Mouse (Mus musculus): ENCODE data around the gene Aoc2. TPM values are rescaled to one million over a fixed set of nuclear protein-coding genes. Genes with fewer than 3 reads are reported as not detected.

The Aoc2 gene
- polyA plus RNA-seq, 1 experiment: 1.7 TPM

DNA sequence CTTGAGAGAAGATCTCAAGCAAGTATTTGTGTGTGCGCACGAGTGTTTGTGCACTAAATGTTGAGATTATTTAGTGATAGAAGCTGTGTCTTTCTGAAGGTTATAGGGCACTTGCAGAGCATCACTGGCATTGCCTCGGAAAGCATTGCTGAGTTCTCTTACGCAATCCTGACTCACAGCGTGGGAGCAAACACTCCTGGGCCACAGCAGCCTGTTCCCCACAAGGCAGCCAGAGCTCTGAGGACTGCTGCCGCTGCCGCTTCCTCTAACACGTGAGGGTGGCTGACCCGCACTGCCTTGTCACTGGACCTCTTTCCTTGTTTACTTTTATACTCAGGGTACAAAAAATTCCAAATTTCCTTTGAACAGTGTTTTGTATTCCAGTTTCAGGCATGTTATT is 37.6 kb upstream of the Aoc2 start:
- Histone ChIP-seq H3K4me1 (ENCODE audit: control insufficient read depth, insufficient read depth, low read length) (no peaks in the 10 kb centered on the region), H3K4me3 (ENCODE audit: insufficient read depth, low read length) (no peak overlapping the region), H3K27ac (ENCODE audit: insufficient read depth, low read length) (no peak overlapping the region)
- no peak for TF ChIP-seq CTCF (IDR thresholded peaks at IDR 0.05; ENCODE audit: borderline replicate concordance, insufficient read depth, low read length)
- TF ChIP-seq POLR2A (IDR thresholded peaks at IDR 0.05; ENCODE audit: low read depth, low read length): no peak

DNA sequence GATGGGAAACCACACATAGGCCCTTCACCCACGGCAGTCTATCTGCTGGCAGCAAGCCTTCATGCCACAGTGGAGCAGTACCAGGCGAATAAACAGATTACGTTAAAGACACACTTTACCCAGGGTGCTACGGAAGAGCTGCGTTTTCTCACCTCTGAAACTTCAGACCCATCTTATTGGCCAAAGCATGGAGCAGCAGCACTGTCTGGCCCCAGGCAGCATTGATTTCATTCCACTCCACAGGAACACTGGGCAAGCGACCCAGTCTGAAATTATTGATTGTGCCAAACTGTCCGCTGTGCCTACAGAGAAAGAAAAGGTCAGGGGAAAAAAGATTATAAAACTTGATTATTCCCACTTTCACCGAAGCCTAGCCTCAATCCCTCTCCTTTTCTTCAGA is 33.6 kb upstream of the Aoc2 start:
- H3K27ac ChIP-seq (ENCODE audit: insufficient read depth, low read length): no peak overlapping the region
- no peaks in the 10 kb centered on the region for H3K4me1 ChIP-seq (ENCODE audit: control insufficient read depth, insufficient read depth, low read length)
- TF ChIP-seq POLR2A (IDR thresholded peaks at IDR 0.05; ENCODE audit: low read depth, low read length) (no peak), CTCF (IDR thresholded peaks at IDR 0.05; ENCODE audit: borderline replicate concordance, insufficient read depth, low read length) (no peak)
- H3K4me3 ChIP-seq (ENCODE audit: insufficient read depth, low read length): no peak overlapping the region

DNA sequence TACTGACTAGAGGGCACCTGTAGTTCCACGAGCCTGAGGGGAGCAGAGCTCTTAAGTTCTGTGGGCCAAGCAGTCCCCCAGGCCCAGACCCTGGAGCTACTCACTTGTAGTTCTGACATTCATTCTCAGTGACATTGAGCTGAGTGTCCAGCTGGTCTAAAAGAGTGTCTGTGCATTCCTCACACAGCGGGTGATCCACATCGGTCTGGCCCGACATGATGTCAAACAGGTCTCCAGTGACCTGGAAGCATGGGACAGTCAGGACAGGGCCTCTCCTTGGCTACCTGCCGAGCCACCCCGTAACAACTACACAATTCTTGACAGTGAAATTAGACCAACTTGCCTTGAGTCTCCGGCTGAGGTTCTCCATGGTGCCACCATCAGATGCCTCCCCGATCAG is 29.7 kb upstream of the Aoc2 start:
- no peak overlapping the region for H3K4me3 ChIP-seq (ENCODE audit: insufficient read depth, low read length)
- no peak overlapping the region for H3K27ac ChIP-seq (ENCODE audit: insufficient read depth, low read length)
- TF ChIP-seq CTCF (IDR thresholded peaks at IDR 0.05; ENCODE audit: borderline replicate concordance, insufficient read depth, low read length): no peak
- no peak for TF ChIP-seq POLR2A (IDR thresholded peaks at IDR 0.05; ENCODE audit: low read depth, low read length)

DNA sequence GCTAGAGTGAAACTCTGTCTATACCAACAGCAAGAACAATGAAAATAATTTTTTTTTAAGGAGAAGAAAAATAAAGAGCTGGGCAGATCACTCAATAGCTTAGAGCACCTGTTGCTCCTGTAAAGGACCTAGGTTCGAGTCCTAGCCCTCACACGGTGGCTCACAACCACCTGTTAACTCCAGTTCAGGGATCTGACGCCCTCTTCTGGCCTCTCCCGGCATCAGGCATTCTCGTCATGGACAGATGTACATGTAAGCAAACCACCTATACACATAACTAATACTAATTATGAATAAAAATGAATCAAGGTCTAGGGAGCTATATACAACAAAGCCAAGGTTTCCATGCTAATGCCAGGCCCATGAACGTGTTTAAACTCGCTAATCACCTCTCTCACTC is 24.0 kb upstream of the Aoc2 start:
- TF ChIP-seq POLR2A (IDR thresholded peaks at IDR 0.05; ENCODE audit: low read depth, low read length): no peak
- TF ChIP-seq CTCF (IDR thresholded peaks at IDR 0.05; ENCODE audit: borderline replicate concordance, insufficient read depth, low read length): no peak
- no peak overlapping the region for H3K27ac ChIP-seq (ENCODE audit: insufficient read depth, low read length)
- peaks cover 4% of the 10 kb centered on the region; the same call in 1 of the 2 replicates for H3K4me1 ChIP-seq (ENCODE audit: control insufficient read depth, insufficient read depth, low read length)
- H3K4me3 ChIP-seq (ENCODE audit: insufficient read depth, low read length): peak overlapping the region; percentile 94

More for the DNA sequence above, 29.7 kb upstream of the Aoc2 start:
- no peaks in the 10 kb centered on the region for H3K4me1 ChIP-seq (ENCODE audit: control insufficient read depth, insufficient read depth, low read length)

DNA sequence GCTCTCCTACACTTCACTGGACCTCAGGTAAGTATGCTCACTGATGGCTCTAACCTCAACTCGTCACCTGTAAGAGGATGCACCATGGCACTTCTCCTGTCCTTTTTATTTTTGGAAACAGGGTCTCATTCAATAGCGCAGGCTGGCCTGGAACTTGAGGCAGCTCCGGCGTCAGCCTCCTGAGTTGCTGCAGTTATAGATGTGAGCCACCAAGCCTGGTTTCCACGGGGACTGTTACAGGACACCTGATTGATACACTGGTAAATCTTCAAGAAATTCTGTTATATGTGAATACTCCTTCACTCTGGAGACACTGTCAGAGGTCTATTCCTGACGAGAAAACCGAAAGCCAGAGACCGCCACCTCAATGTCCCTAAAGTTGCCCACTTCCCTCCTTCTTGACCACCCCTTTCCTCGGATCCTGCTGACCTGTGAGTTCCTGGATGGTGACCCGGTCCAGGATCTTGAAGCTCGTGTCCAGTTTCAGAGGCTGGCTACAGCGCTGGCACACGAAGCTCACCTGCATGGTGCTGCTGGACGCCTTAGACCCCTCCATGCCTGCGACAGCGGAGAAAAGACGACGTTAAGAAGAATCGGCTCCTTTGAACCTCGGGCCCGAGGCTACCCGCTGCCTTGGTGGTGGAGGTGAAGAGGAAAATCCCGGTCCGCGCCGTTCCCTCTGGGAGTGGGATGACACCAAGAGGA is 23.4 kb upstream of the Aoc2 start:
- Histone ChIP-seq H3K27ac (ENCODE audit: insufficient read depth, low read length) (no peak overlapping the region), H3K4me3 (ENCODE audit: insufficient read depth, low read length) (peak overlapping the region; percentile 94), H3K4me1 (ENCODE audit: control insufficient read depth, insufficient read depth, low read length) (peaks cover 4% of the 10 kb centered on the region; the same call in 1 of the 2 replicates)
- TF ChIP-seq CTCF (IDR thresholded peaks at IDR 0.05; ENCODE audit: borderline replicate concordance, insufficient read depth, low read length) (no peak), POLR2A (IDR thresholded peaks at IDR 0.05; ENCODE audit: low read depth, low read length) (no peak)

DNA sequence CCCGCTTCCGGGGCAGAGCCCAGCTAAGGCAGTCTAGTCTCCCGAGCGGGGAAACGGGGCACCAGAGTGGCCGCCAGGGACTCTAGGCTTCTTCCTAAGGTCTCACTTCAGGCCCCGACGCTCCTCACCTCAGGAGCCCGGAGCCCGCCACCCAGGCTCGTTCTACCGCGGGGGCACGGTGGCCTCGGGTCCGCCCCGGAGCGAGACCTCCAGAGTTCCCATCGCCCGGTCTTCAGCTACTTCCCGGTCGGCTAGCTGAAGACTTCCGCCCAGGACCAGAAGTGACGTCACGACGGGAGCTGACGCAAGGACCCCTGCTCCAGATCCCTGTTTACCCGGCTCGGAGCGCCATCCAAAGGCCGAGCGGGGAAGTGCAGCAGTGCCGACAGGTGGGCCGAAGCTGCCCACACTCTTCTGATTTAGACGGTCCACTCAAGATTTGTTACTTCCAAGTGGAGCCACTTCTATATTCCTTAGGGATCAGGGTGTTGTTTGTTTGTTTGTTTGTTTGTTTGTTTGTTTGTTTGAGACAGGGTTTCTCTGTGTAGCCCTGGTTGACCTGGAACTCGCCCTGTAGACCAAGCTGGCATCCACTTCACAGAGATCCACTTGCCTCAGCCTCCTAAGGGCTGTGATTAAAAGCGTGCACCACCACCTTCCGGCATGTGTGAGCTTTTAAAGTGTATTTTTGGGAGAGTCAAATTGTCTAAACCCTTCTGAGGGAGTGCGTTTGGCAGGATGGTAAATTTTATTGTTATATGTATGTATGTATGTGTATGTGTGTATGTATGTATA is 22.7 kb upstream of the Aoc2 start, which contains the start of gene Becn1:
TSS of gene Becn1 (minus strand) at position 283 of the 795 bp plus-strand sequence.
- no peak within 1 kb of the TSS for H3K27ac ChIP-seq (ENCODE audit: insufficient read depth, low read length)
- peak within 1 kb of the TSS; percentile 94 for H3K4me3 ChIP-seq (ENCODE audit: insufficient read depth, low read length)
- TF ChIP-seq CTCF (IDR thresholded peaks at IDR 0.05; ENCODE audit: borderline replicate concordance, insufficient read depth, low read length): peak; percentile 82
- peak; percentile 71 for TF ChIP-seq POLR2A (IDR thresholded peaks at IDR 0.05; ENCODE audit: low read depth, low read length)
- peaks cover 4% of the 10 kb centered on the region; the same call in 1 of the 2 replicates for H3K4me1 ChIP-seq (ENCODE audit: control insufficient read depth, insufficient read depth, low read length)

DNA sequence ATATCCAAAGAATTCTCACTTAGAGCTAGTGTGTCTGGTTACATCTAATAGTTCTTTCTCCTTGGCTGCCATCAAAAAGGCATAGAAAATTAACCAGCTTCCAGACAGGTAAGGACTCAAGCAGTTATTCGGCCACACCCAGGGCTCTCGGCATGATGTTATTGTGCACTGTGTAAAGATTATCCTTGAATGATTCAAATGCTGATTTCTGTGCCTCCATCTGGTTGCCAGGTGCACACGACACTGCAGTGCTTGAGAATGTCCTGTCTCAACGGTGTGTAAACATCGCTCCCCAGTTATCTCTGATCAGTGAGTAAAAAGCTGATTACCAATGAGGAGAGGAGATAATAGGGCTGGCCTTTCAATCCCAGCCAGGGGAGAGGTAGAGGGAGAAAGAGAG is 17.1 kb upstream of the Aoc2 start:
- H3K4me3 ChIP-seq (ENCODE audit: insufficient read depth, low read length): no peak overlapping the region
- no peak overlapping the region for H3K27ac ChIP-seq (ENCODE audit: insufficient read depth, low read length)
- no peak for TF ChIP-seq CTCF (IDR thresholded peaks at IDR 0.05; ENCODE audit: borderline replicate concordance, insufficient read depth, low read length)
- no peak for TF ChIP-seq POLR2A (IDR thresholded peaks at IDR 0.05; ENCODE audit: low read depth, low read length)
- H3K4me1 ChIP-seq (ENCODE audit: control insufficient read depth, insufficient read depth, low read length): no peaks in the 10 kb centered on the region

DNA sequence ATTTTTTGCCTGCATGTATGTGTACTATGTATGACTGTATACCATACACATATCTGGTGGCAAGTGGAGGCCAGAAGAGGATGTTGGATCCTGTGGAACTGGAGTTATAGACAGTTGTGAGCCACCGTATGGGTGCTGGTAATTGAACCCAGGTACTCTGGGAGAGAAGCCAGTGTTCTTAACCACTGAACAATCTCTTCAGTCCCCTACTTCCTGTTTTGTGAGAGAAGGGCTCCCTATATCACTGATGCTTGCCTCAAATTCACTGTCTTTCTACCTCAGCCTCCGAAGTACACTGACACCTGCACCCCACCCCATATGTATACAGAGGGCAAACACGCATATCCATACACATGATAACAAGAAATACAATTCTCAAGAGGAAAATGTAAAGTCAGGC is 13.8 kb upstream of the Aoc2 start:
- TF ChIP-seq CTCF (IDR thresholded peaks at IDR 0.05; ENCODE audit: borderline replicate concordance, insufficient read depth, low read length) (no peak), POLR2A (IDR thresholded peaks at IDR 0.05; ENCODE audit: low read depth, low read length) (no peak)
- Histone ChIP-seq H3K4me3 (ENCODE audit: insufficient read depth, low read length) (no peak overlapping the region), H3K27ac (ENCODE audit: insufficient read depth, low read length) (no peak overlapping the region), H3K4me1 (ENCODE audit: control insufficient read depth, insufficient read depth, low read length) (no peaks in the 10 kb centered on the region)

DNA sequence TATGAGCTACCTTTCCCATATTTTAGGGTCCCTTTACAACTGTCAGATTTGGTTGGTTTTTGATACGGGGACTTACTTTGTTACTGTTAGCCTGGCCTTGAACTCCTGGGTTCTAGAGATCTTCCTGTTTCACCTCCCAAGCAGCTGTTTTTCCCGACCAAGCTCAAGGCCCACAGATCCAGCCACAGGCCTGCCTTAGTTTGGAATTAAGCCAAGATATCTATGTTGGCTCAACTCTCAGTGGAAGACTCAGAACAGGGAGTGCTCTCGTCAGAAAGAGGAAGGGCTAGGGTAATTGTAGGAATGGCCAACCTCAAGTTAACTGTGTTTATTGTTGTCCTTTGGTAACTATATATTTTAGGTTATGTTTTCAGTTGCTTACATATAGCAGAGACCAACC is 12.7 kb upstream of the Aoc2 start:
- no peak overlapping the region for H3K27ac ChIP-seq (ENCODE audit: insufficient read depth, low read length)
- TF ChIP-seq CTCF (IDR thresholded peaks at IDR 0.05; ENCODE audit: borderline replicate concordance, insufficient read depth, low read length) (no peak), POLR2A (IDR thresholded peaks at IDR 0.05; ENCODE audit: low read depth, low read length) (no peak)

DNA sequence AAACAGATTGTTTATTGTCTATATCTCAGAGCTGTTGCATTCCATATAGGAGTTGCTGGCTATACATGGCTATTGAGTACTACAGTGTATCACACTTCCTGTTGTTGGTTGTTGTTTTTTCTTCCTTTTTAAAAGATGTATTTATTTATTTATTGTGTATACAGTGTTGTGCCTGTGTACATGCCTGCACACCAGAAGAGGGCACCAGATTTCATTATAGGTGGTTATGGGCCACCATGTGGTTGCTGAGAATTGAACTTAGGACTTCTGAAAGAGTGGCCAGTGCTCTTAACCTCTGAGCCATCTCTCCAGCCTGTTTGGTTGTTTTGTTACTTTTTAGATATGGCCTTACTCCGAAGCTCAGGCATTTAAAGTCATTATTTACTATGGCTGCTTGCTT is 10.3 kb upstream of the Aoc2 start:
- Histone ChIP-seq H3K4me1 (ENCODE audit: control insufficient read depth, insufficient read depth, low read length) (peaks cover 6% of the 10 kb centered on the region; the same call in 1 of the 2 replicates), H3K27ac (ENCODE audit: insufficient read depth, low read length) (no peak overlapping the region), H3K4me3 (ENCODE audit: insufficient read depth, low read length) (no peak overlapping the region)
- TF ChIP-seq CTCF (IDR thresholded peaks at IDR 0.05; ENCODE audit: borderline replicate concordance, insufficient read depth, low read length) (no peak), POLR2A (IDR thresholded peaks at IDR 0.05; ENCODE audit: low read depth, low read length) (no peak)

More for the DNA sequence above, 12.7 kb upstream of the Aoc2 start:
- Histone ChIP-seq H3K4me3 (ENCODE audit: insufficient read depth, low read length) (no peak overlapping the region), H3K4me1 (ENCODE audit: control insufficient read depth, insufficient read depth, low read length) (no peaks in the 10 kb centered on the region)

All from embryonic fibroblast, embryonic 13.5 days (primary cell).